Mouse (Mus musculus): ENCODE results near the gene Cpm.
"Not testable (repeated sequence)": the region's sequence is repeated elsewhere in the genome, so short reads cannot be mapped to it uniquely, and the experiment has no call there.

Gene Cpm

GRCm38 (mm10) chr10:117702024-117702833 lies 72.9 kb downstream of the Cpm start:
- DNase-seq (ENCODE audit: low spot score in 2 of 2), result no peak

- no peak for DNase-seq (ENCODE audit: low spot score in 2 of 2)
Measured at GRCm38 (mm10) chr10:117703506-117703905, 74.2 kb downstream of the Cpm start.

- DNase-seq (ENCODE audit: low spot score in 2 of 2), result not testable (repeated sequence)
Measured at GRCm38 (mm10) chr10:117704314-117704963, 75.1 kb downstream of the Cpm start.

GRCm38 (mm10) chr10:117704964-117705335 lies 75.7 kb downstream of the Cpm start:
- DNase-seq (ENCODE audit: low spot score in 2 of 2), result no peak

- DNase-seq (ENCODE audit: low spot score in 2 of 2), result no peak
Measured at GRCm38 (mm10) chr10:117705806-117706205, 76.5 kb downstream of the Cpm start.

GRCm38 (mm10) chr10:117706440-117706839 lies 77.1 kb downstream of the Cpm start:
- no peak for DNase-seq (ENCODE audit: low spot score in 2 of 2)

- no peak for DNase-seq (ENCODE audit: low spot score in 2 of 2)
Measured at GRCm38 (mm10) chr10:117707114-117707838, 78.0 kb downstream of the Cpm start.

GRCm38 (mm10) chr10:117708376-117708775 lies 79.1 kb downstream of the Cpm start:
- DNase-seq (ENCODE audit: low spot score in 2 of 2), result no peak

GRCm38 (mm10) chr10:117708856-117709255 lies 79.6 kb downstream of the Cpm start:
- DNase-seq (ENCODE audit: low spot score in 2 of 2), result no peak

GRCm38 (mm10) chr10:117709326-117709830 lies 80.1 kb downstream of the Cpm start:
- no peak for DNase-seq (ENCODE audit: low spot score in 2 of 2)

- DNase-seq (ENCODE audit: low spot score in 2 of 2), result peak; percentile 79 to 83
Measured at GRCm38 (mm10) chr10:117709930-117710603, 80.8 kb downstream of the Cpm start.

GRCm38 (mm10) chr10:117710604-117711141 lies 81.4 kb downstream of the Cpm start, which contains the start of gene Mdm2:
Gene Mdm2, minus strand, starts transcription at chr10:117710758.
- peak; percentile 96 to 97 for DNase-seq (ENCODE audit: low spot score in 2 of 2)

GRCm38 (mm10) chr10:117711408-117711807 lies 82.1 kb downstream of the Cpm start:
- no peak for DNase-seq (ENCODE audit: low spot score in 2 of 2)

GRCm38 (mm10) chr10:117712191-117712754 lies 83.0 kb downstream of the Cpm start:
- no peak for DNase-seq (ENCODE audit: low spot score in 2 of 2)

GRCm38 (mm10) chr10:117712871-117713270 lies 83.6 kb downstream of the Cpm start:
- DNase-seq (ENCODE audit: low spot score in 2 of 2), result no peak

- DNase-seq (ENCODE audit: low spot score in 2 of 2), result no peak
Measured at GRCm38 (mm10) chr10:117713466-117713865, 84.2 kb downstream of the Cpm start.

- no peak for DNase-seq (ENCODE audit: low spot score in 2 of 2)
Measured at GRCm38 (mm10) chr10:117714048-117714545, 84.8 kb downstream of the Cpm start.

GRCm38 (mm10) chr10:117714928-117715500 lies 85.7 kb downstream of the Cpm start:
- no peak for DNase-seq (ENCODE audit: low spot score in 2 of 2)

GRCm38 (mm10) chr10:117715654-117716053 lies 86.4 kb downstream of the Cpm start:
- not testable (repeated sequence) for DNase-seq (ENCODE audit: low spot score in 2 of 2)

GRCm38 (mm10) chr10:117716686-117717085 lies 87.4 kb downstream of the Cpm start:
- DNase-seq (ENCODE audit: low spot score in 2 of 2), result no peak

All from right cerebral cortex, postnatal 10 days (tissue).